Mouse (Mus musculus): ENCODE measurements around the gene Fbxo46. TPM values are rescaled to one million over a fixed set of nuclear protein-coding genes. Genes with fewer than 3 reads are reported as not detected.

The Fbxo46 gene
- total RNA-seq, 2 experiments from 2014 or later, result 8.0 to 8.4 TPM

Small RNAs within 50 kb of the gene (microRNA-seq; reads per million reads assigned to microRNA genes)
- gene Mir3100 (5.3 reads per million, percentile 18 among the genes with 10 or more reads in this experiment), gene Mir330 (94.4 reads per million, percentile 50 among the genes with 10 or more reads in this experiment)

Other genes with a start within 250 kb of the Fbxo46 start
- 1 to 10 TPM; 2.6 TPM for gene Pglyrp1, start 248.5 kb upstream of the Fbxo46 start, total RNA-seq (2021)
- gene Ccdc61, start 209.4 kb upstream of the Fbxo46 start, total RNA-seq (2021), result 10 to 100 TPM; 12.5 to 15.7 TPM
- gene Nova2, start 194.0 kb upstream of the Fbxo46 start, total RNA-seq (2021), result 1 to 10 TPM; 4.0 to 4.2 TPM
- gene Nanos2, start 132.5 kb upstream of the Fbxo46 start, total RNA-seq (2021), result not detected
- 1 to 10 TPM; 3.2 to 3.7 TPM for gene Mypop, start 128.6 kb upstream of the Fbxo46 start, total RNA-seq (2021)
- 10 to 100 TPM; 36.6 to 38.1 TPM for gene Irf2bp1, start 115.8 kb upstream of the Fbxo46 start, total RNA-seq (2021)
- under 1 TPM in 1 of 2 experiments, not detected in 1; 0.13 TPM for gene Foxa3, start 96.3 kb upstream of the Fbxo46 start, total RNA-seq (2021)
- gene Sympk, start 95.5 kb upstream of the Fbxo46 start, total RNA-seq (2021), result 10 to 100 TPM; 61.4 to 63.8 TPM
- not detected for gene Rsph6a, start 65.2 kb upstream of the Fbxo46 start, total RNA-seq (2021)
- 10 to 100 TPM; 52.4 to 55.4 TPM for gene Dmwd, start 43.6 kb upstream of the Fbxo46 start, total RNA-seq (2021)
- gene Dmpk, start 36.0 kb upstream of the Fbxo46 start, total RNA-seq (2021), result 100 to 1,000 TPM; 287 to 292 TPM
- 10 to 100 TPM; 13.5 to 14.7 TPM for gene Six5, start 25.3 kb upstream of the Fbxo46 start, total RNA-seq (2021)
- gene Gm4969, start 1.5 kb upstream of the Fbxo46 start, total RNA-seq (2021), result under 1 TPM; 0.34 to 0.62 TPM
- 1 to 10 TPM; 7.7 to 8.8 TPM for gene Qpctl, start 29.4 kb downstream of the Fbxo46 start, total RNA-seq (2021)
- 100 to 1,000 TPM in 1 of 2 experiments, 10 to 100 TPM in 1; 85.4 to 103 TPM for gene Snrpd2, start 29.9 kb downstream of the Fbxo46 start, total RNA-seq (2021)
- gene Gipr, start 46.3 kb downstream of the Fbxo46 start, total RNA-seq (2021), result under 1 TPM; 0.13 to 0.15 TPM
- gene Eml2, start 56.6 kb downstream of the Fbxo46 start, total RNA-seq (2021), result 10 to 100 TPM; 17.0 to 18.1 TPM
- 1 to 10 TPM; 2.2 to 2.7 TPM for gene Gpr4, start 92.7 kb downstream of the Fbxo46 start, total RNA-seq (2021)
- 10 to 100 TPM; 30.7 to 31.3 TPM for gene Opa3, start 108.5 kb downstream of the Fbxo46 start, total RNA-seq (2021)
- gene Vasp, start 152.0 kb downstream of the Fbxo46 start, total RNA-seq (2021), result 10 to 100 TPM; 65.3 to 71.9 TPM
- not detected for gene Ppm1n, start 160.2 kb downstream of the Fbxo46 start, total RNA-seq (2021)
- gene Rtn2, start 162.8 kb downstream of the Fbxo46 start, total RNA-seq (2021), result 100 to 1,000 TPM; 473 to 501 TPM
- 1 to 10 TPM; 2.5 to 3.8 TPM for gene Fosb, start 190.2 kb downstream of the Fbxo46 start, total RNA-seq (2021)
- 10 to 100 TPM; 33.1 to 34.5 TPM for gene Ercc1, start 224.9 kb downstream of the Fbxo46 start, total RNA-seq (2021)
- 10 to 100 TPM in 1 of 2 experiments, 1 to 10 TPM in 1; 9.7 to 10.8 TPM for gene Cd3eap, start 239.6 kb downstream of the Fbxo46 start, total RNA-seq (2021)
- 1 to 10 TPM; 4.6 to 6.6 TPM for gene Ppp1r13l, start 239.9 kb downstream of the Fbxo46 start, total RNA-seq (2021)